Mouse (Mus musculus) embryonic facial prominence, embryonic 13.5 days (tissue): ENCODE results near the gene Mfsd6. TPM values are rescaled to one million over a fixed set of nuclear protein-coding genes. Genes with fewer than 3 reads are reported as not detected.
"Not testable (repeated sequence)": the region's sequence is repeated elsewhere in the genome, so short reads cannot be mapped to it uniquely, and the experiment has no call there.

Source experiments
- ATAC-seq: fragments of 200-750 bp; cut with Nextera tagmentation; 2 replicates; pipeline ENCODE4 v1.8.0; 2017; ENCODE audit warnings: low read depth; ENCODE audit not compliant: insufficient number of reproducible peaks, insufficient read depth, low FRiP score, low TSS enrichment
- H3K27ac ChIP-seq: fragments of 300-500 bp; sonication (generic); 2 replicates; pipeline ENCODE4 v1.5.1; 2015; ENCODE audit warnings: moderate library complexity, mild to moderate bottlenecking, inconsistent platforms
- H3K27me3 ChIP-seq: fragments of 300-500 bp; sonication (generic); 2 replicates; pipeline ENCODE4 v1.6.1; 2015; ENCODE audit warnings: mild to moderate bottlenecking, inconsistent platforms
- H3K36me3 ChIP-seq: fragments of 300-500 bp; sonication (generic); 2 replicates; pipeline ENCODE4 v1.6.1; 2015; ENCODE audit warnings: mild to moderate bottlenecking, inconsistent platforms
- H3K4me1 ChIP-seq: fragments of 300-500 bp; sonication (generic); 2 replicates; pipeline ENCODE4 v1.6.1; 2015; ENCODE audit warnings: inconsistent platforms
- H3K4me2 ChIP-seq: fragments of 300-500 bp; sonication (generic); 2 replicates; pipeline ENCODE4 v1.6.1; 2015; ENCODE audit warnings: moderate library complexity, mild to moderate bottlenecking, inconsistent platforms
- H3K4me3 ChIP-seq: fragments of 300-500 bp; sonication (generic); 2 replicates; pipeline ENCODE4 v1.5.1; 2015; ENCODE audit warnings: mild to moderate bottlenecking, inconsistent platforms
- H3K9ac ChIP-seq: fragments of 300-500 bp; sonication (generic); 2 replicates; pipeline ENCODE4 v1.6.1; 2015; ENCODE audit warnings: mild to moderate bottlenecking, inconsistent platforms
- H3K9me3 ChIP-seq: fragments of 300-500 bp; sonication (generic); 2 replicates; pipeline ENCODE4 v1.6.1; 2016; ENCODE audit warnings: inconsistent platforms
- WGBS: fragments of 180-500 bp; shearing (Covaris S2); methylation state at CpG from one replicate; pipeline ENCODE4 v1.1.7; 2015; ENCODE audit warnings: mixed read lengths; 5-methylcytosine and 5-hydroxymethylcytosine counted together
- polyA plus RNA-seq: library from polyadenylated mRNA; unstranded; fragments of >200 nt; fragmentation: Nextera tagmentation; extraction: Ambion mirVana; gene quantifications from 2 replicates; pipeline ENCODE4 v1.2.1, GENCODE M21; 2015

Mfsd6 gene
- polyA plus RNA-seq, 1 experiment from 2014 or later: 1.6 TPM

DNA sequence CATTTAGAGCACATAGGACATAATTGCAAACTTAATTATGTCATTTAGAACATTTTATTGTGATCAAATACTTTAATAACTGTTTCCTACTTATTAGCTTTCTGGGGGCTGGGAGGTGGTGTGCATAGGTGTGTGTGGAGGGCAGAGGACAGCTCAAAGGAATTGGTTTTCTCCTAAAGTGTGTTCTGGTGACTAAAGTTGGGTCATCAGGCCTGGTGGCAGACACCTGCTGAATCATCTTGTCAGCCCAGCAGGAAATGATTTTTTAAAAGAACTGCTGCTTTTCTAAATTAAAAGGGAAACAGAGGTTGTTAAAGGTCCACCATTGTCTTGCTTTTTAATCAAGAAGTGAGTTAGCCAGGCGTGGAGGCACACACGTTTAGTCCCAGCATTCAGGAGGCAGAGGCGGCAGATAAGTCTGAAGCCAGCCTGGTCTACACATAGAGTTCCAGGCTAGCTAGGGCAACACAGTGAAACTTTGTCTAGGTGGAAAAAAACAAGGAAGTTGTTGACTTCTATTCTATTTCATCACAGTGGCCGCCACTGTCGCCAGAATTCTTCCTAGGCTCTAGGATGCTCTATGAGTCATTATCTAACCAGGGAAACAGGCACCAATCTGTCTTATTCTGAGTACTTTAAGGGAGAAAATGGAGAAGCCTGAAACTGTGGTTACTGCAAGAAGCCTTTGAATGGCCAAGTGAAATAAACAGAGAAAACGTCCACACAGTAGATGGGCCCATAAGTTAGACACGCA is 24.3 kb downstream of the Mfsd6 start:
- Histone ChIP-seq H3K4me1 (no peaks in the 10 kb centered on the region), H3K36me3 (no peaks in the 10 kb centered on the region), H3K9me3 (no peaks in the 10 kb centered on the region), H3K9ac (no peak overlapping the region), H3K27me3 (no peaks in the 10 kb centered on the region), H3K4me3 (no peak overlapping the region), H3K4me2 (no peak overlapping the region), H3K27ac (no peak overlapping the region)
- no peak for ATAC-seq
- 81% methylated on average over 7 of the region's 7 CpGs for WGBS

DNA sequence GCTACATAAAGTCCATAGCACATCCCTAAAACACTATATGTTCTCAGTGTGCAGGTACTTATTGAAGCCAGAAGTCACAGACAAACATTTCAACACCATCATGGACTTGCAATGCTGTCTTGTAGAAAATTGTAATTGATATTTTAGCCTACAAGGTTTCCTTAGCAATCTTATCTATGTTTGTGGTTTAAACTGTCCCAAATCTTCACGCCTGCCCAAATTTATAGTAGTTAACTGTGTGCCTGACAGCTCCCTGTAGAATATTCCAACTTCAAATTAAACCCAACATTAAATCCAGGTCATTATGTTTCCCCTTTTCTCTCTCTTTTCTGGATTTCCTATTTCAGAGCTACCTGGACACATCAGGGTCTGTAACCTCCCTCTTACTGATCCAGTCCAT is 25.3 kb downstream of the Mfsd6 start:
- no peak for ATAC-seq
- H3K9ac ChIP-seq: no peak overlapping the region
- H3K27ac ChIP-seq: no peak overlapping the region
- no peaks in the 10 kb centered on the region for H3K9me3 ChIP-seq
- no peaks in the 10 kb centered on the region for H3K36me3 ChIP-seq
- H3K4me3 ChIP-seq: no peak overlapping the region
- no peaks in the 10 kb centered on the region for H3K27me3 ChIP-seq
- no peak overlapping the region for H3K4me2 ChIP-seq
- no peaks in the 10 kb centered on the region for H3K4me1 ChIP-seq
- WGBS: 88% methylated on average over 1 of the region's 1 CpGs

DNA sequence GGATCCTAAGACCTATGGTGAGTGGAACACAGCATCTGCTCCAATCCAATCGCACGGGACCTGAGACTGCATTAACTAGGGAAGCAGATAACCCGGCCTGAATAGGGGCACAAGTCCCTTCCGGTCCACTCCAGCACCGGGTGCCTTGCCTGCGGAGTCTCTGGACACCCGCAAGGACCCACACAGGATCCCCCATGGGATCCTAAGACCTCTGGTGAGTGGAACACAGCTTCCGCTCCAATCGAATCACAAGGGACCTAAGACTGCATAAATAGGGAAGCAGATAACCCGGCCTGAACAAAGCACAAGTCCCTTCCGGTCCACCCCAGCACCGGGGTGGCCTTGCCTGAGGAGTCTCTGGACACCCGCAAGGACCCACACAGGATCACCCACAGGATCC is 32.8 kb downstream of the Mfsd6 start:
- H3K27me3 ChIP-seq, H3K9me3 ChIP-seq, ATAC-seq, H3K4me3 ChIP-seq, H3K4me2 ChIP-seq, H3K27ac ChIP-seq, H3K4me1 ChIP-seq, H3K9ac ChIP-seq, H3K36me3 ChIP-seq: not testable (repeated sequence)
- WGBS: 93% methylated on average over 13 of the region's 13 CpGs

DNA sequence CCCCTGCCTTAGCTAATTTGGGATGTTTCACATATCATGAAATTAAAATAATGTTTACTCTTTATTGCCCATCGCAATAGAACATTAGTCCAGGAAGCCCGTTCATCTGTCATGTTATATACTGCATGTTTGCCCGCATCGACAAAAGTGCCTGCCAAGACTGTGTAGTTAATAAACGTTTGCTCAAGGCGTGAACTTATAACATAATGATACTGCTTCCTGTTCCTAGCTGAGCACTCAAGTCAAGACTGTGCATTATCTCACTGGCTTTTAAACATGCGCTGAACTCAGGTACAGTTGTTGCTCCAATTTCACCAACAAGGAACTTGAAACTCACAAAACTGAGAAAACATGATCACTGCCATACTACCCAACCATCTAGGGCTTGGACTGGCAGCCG is 39.6 kb downstream of the Mfsd6 start:
- no peaks in the 10 kb centered on the region for H3K9me3 ChIP-seq
- no peak overlapping the region for H3K4me2 ChIP-seq
- no peaks in the 10 kb centered on the region for H3K36me3 ChIP-seq
- no peaks in the 10 kb centered on the region for H3K27me3 ChIP-seq
- no peak overlapping the region for H3K9ac ChIP-seq
- no peaks in the 10 kb centered on the region for H3K4me1 ChIP-seq
- ATAC-seq: no peak
- H3K4me3 ChIP-seq: no peak overlapping the region
- H3K27ac ChIP-seq: no peak overlapping the region
- 87% methylated on average over 8 of the region's 8 CpGs for WGBS

DNA sequence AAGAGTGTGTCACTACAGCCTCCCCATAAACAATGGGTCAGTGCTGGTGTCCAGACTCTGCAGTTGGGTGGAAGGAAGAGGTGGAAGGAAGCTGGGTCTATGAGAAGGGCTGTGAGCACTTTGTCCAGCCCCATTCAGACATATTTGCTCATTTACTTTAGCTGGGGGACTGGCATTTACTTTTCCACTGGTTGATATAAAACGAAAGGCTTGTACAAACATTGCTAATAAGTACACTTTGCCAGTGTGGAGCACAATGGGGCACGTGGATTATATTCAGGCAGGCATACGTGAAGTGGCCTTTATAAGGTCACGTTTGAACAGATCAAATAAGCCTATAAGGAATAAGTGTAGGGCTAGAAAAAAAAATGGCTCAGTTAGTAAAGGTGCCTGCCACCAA is 43.7 kb downstream of the Mfsd6 start:
- H3K9ac ChIP-seq: no peak overlapping the region
- no peak for ATAC-seq
- H3K9me3 ChIP-seq: no peaks in the 10 kb centered on the region
- no peak overlapping the region for H3K4me2 ChIP-seq
- no peak overlapping the region for H3K27ac ChIP-seq
- no peaks in the 10 kb centered on the region for H3K27me3 ChIP-seq
- no peak overlapping the region for H3K4me3 ChIP-seq
- H3K4me1 ChIP-seq: no peaks in the 10 kb centered on the region
- 80% methylated on average over 4 of the region's 4 CpGs for WGBS
- H3K36me3 ChIP-seq: no peaks in the 10 kb centered on the region

DNA sequence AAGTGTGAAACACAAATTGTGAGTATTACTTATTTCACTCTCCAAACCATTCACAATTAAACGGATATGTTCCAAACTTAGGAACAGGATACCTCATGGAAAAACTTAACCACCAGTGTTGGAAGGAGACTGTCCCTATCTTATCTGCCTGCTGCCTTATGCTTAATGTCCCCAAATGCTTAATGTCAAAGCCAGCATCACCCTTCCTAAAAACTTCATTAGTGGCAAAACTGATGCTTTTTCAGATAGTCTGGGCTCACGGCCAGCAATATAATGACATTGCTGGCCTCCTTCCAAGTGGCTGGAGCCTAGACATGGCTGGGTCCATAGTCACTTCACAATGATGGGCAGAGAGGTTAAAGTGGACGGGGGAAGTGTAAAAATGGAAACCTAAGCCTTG is 50.6 kb downstream of the Mfsd6 start:
- Histone ChIP-seq H3K4me1 (no peaks in the 10 kb centered on the region), H3K27ac (no peak overlapping the region), H3K36me3 (no peaks in the 10 kb centered on the region), H3K4me3 (no peak overlapping the region), H3K4me2 (no peak overlapping the region), H3K9ac (no peak overlapping the region), H3K27me3 (no peaks in the 10 kb centered on the region), H3K9me3 (no peaks in the 10 kb centered on the region)
- 63% methylated on average over 3 of the region's 3 CpGs for WGBS
- no peak for ATAC-seq

DNA sequence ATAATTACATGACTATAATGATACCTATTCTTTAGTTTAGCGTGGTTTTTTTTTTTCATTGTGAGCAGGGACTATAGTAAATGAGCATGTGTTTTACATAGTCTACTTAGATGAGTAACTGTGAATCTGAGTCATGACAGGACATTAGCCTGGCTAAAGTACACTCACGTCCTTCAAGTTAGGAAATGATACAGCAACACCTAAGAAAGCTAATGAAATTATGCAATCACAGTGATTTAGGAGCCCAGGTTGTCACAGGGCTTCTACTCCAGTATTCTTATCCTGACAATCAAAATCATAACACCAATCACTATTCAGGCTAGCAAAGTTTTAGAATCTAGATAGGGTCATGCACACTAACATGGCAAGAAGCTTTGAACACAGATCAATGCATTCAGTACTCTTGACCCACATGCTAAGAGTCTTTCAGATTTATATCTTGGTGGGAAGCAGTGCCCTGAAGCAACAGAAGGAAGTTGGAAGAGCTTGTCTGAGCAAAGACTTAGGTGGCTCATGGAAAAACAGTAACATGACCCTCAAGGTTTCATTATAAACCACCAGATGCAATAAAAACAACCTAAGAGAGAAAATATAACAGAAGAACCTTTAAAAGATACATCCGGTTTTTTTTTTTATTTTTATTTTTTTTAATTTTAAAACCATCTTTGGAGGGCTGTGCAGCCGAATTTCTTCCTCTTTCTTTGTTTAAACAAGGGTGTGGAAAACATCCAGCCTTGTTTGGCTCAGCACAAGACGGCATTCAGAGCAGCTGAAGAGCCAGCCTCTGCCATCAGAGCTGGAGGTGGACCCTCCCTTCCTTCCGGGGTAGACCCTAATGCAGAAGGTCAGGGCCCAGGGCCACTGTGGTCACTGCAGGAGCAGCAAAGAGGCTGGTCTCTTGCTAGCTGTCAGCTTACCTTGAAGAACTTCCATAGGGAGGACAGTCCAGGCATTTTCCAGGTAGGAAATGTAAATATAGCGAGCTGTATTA is 51.4 kb downstream of the Mfsd6 start:
- no peak overlapping the region for H3K27ac ChIP-seq
- ATAC-seq: no peak
- H3K27me3 ChIP-seq: no peaks in the 10 kb centered on the region
- no peak overlapping the region for H3K4me2 ChIP-seq
- no peak overlapping the region for H3K9ac ChIP-seq
- no peak overlapping the region for H3K4me3 ChIP-seq
- no peaks in the 10 kb centered on the region for H3K36me3 ChIP-seq
- H3K4me1 ChIP-seq: no peaks in the 10 kb centered on the region
- H3K9me3 ChIP-seq: no peaks in the 10 kb centered on the region
- 51% methylated on average over 7 of the region's 7 CpGs for WGBS

DNA sequence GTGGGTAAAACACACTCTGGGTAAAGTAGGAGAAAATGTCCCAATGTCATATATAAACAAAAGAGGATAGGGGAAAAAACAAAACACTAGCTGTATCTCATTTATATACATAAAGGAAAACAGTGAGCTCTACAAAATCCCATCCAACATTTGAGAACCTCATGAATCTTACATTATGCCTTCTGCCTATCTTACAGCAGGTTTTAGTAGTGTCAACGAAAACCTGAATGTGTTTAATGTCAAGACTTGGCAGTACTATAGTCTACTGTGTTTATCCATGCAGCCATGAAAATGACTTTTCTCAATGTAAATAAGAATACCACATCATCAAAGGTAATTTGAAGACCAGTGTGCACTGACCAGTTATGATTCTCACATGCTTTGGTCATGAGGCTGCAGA is 57.3 kb downstream of the Mfsd6 start:
- no peaks in the 10 kb centered on the region for H3K36me3 ChIP-seq
- WGBS: 85% methylated on average over 1 of the region's 1 CpGs
- ATAC-seq: no peak

DNA sequence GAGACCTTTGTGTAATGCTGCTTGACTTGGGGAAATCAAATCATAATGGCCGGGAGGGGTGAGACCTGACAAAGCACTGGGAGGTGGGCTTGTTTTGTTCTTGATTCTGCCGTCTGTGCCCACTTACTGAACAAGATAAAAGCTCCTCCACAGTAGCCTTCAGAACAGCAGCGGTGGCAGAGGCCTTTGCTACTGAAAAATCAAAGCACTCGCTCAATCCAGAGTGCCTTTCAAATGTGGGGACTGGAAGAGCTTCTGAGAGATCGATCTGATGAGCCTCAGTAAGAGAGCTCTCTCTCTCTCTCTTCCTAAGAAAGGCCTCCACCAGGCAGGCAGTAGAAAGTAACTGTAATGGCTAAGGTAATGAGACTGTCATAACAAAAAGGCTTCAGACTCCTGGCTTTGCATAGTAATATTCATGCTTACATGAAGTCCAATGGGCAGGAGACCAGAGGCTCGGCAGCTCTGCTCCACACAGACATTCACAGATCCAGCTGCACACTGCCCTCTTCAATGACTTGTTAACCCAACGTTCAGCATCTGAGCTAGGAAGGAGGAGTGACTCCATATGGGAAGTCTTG is 58.4 kb downstream of the Mfsd6 start:
- Histone ChIP-seq H3K36me3 (no peaks in the 10 kb centered on the region), H3K4me1 (no peaks in the 10 kb centered on the region), H3K9ac (no peak overlapping the region), H3K27ac (no peak overlapping the region), H3K4me2 (no peak overlapping the region), H3K4me3 (no peak overlapping the region), H3K27me3 (no peaks in the 10 kb centered on the region), H3K9me3 (no peaks in the 10 kb centered on the region)
- ATAC-seq: no peak
- WGBS: 47% methylated on average over 7 of the region's 7 CpGs

More for the DNA sequence above, 57.3 kb downstream of the Mfsd6 start:
- Histone ChIP-seq H3K4me2 (no peak overlapping the region), H3K4me3 (no peak overlapping the region), H3K27me3 (no peaks in the 10 kb centered on the region), H3K9ac (no peak overlapping the region), H3K27ac (no peak overlapping the region), H3K4me1 (no peaks in the 10 kb centered on the region), H3K9me3 (no peaks in the 10 kb centered on the region)

DNA sequence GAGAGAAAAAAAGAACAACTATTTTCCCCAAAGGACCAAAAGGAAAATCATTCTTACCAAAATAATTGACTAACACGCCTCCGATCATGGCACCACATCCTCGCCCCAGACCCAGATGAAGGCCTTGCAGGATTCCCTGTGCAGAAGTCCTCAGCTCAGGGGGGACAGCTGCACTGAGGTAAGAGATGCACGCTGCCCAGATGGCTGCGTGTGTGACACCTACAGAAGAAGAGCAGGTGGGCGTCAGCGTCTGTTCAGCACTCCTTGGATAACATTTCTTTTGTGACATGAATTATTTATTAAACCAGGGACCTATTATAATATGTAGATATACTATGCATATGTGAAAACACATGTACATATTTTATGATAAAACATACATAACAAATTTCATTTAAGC is 64.0 kb downstream of the Mfsd6 start:
- Histone ChIP-seq H3K27ac (no peak overlapping the region), H3K9me3 (no peaks in the 10 kb centered on the region), H3K4me1 (no peaks in the 10 kb centered on the region), H3K36me3 (no peaks in the 10 kb centered on the region), H3K9ac (no peak overlapping the region), H3K4me3 (no peak overlapping the region), H3K27me3 (no peaks in the 10 kb centered on the region), H3K4me2 (no peak overlapping the region)
- WGBS: 90% methylated on average over 7 of the region's 7 CpGs
- ATAC-seq: no peak

DNA sequence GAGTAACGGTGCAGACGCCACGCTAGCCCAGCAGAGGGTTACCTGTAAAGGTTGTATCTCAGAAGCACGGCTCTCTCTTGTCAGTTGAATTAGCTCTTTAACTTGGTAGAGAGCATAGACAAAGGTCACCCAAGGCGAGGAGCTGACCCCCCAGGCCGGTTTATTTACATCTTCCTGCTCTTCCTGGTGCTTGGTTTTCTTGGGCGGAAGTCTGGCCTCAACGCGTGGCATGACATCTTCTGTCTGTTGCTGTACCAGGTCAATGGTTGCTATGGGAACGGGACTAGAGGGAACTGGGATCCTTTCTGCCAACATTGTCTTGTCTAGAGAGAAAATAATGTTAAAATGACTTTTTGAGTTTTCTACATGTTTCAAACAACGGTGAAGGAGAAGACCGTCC is 66.5 kb downstream of the Mfsd6 start:
- Histone ChIP-seq H3K4me1 (no peaks in the 10 kb centered on the region), H3K4me2 (no peak overlapping the region), H3K9me3 (no peaks in the 10 kb centered on the region), H3K27me3 (no peaks in the 10 kb centered on the region), H3K36me3 (no peaks in the 10 kb centered on the region), H3K9ac (no peak overlapping the region), H3K4me3 (no peak overlapping the region), H3K27ac (no peak overlapping the region)
- no peak for ATAC-seq
- 79% methylated on average over 12 of the region's 12 CpGs for WGBS
